9 mouse cellular contexts compared by ENCODE assay signal in genomic region chr15:98568256-98569033, GRCm38 (mm10). TPM values are rescaled to one million over a fixed set of nuclear protein-coding genes. Genes with fewer than 3 reads are reported as not detected.
DNase-seq lines count a peak whose midpoint lies in the region; ATAC-seq and TF ChIP-seq lines count a peak whose summit lies in the region.
"Had no signal": no experiment of that assay in that cellular context is flagged by ENCODE, and none has a peak within 500 bp of the region (broad histone marks: within the 10 kb centered on the region; RNA-seq: fewer than 3 reads in every experiment).

No protein-coding gene starts in this region.

- WGBS in cerebellum, adult 2 months, result 6% methylated on average over 22 of the region's 22 CpGs
- WGBS in heart, embryonic 15.5 days, result 4% methylated on average over 22 of the region's 22 CpGs
- WGBS in liver, embryonic 14.5 days (ENCODE audit: insufficient replicate concordance), result 5% methylated on average over 22 of the region's 22 CpGs
- 6% methylated on average over 22 of the region's 22 CpGs for whole genome bisulfite sequencing in stomach, embryonic 16.5 days

- TF ChIP-seq EP300 in liver, embryonic 14.5 days (IDR thresholded peaks at IDR 0.05; ENCODE audit: low read depth), result no peak

- H3K27me3 ChIP-seq in cerebellum, adult 2 months (ENCODE audit: control insufficient read depth, insufficient read depth, low read length), result no peaks in the 10 kb centered on the region
- H3K27me3 ChIP-seq in heart, embryonic 15.5 days, result no peaks in the 10 kb centered on the region
- no peaks in the 10 kb centered on the region for H3K27me3 ChIP-seq in liver, embryonic 14.5 days (ENCODE audit: control insufficient read depth, insufficient read depth, low read length)
- no peaks in the 10 kb centered on the region for H3K27me3 ChIP-seq in stomach, embryonic 16.5 days (ENCODE audit: control insufficient read depth, insufficient read depth, low read length)
- H3K27me3 ChIP-seq: Patski had no signal

- peak; percentile 33 to 34 for DNase-seq in cerebellum, adult 2 months
- no peak for DNase-seq in cerebellum, postnatal 36 days
- DNase-seq in 3T3-L1 (ENCODE audit: low read depth, low spot score), result peak; percentile 50
- peak; percentile 15 to 32 (median 19) for DNase-seq in liver, embryonic 14.5 days (ENCODE audit: low read depth in 3 of 3, low spot score in 3 of 3)
- no peak for DNase-seq in urinary bladder, postnatal 4 days (ENCODE audit: low spot score in 2 of 2)

- TF ChIP-seq CTCF in cerebellum, adult 2 months (IDR thresholded peaks at IDR 0.05; ENCODE audit: borderline replicate concordance, insufficient read depth, low read depth, low read length), result no peak
- TF ChIP-seq CTCF in bone marrow macrophage, adult 2 months (IDR thresholded peaks at IDR 0.05; ENCODE audit: low read depth, low read length), result no peak
- 0 out of 2 replicates have a peak, but pooled peaks have one; percentile 3 for TF ChIP-seq CTCF in liver, embryonic 14.5 days (IDR thresholded peaks at IDR 0.05; ENCODE audit: low read depth)

- peak overlapping the region; percentile 94 for H3K4me3 ChIP-seq in cerebellum, adult 2 months (replicated peaks; ENCODE audit: insufficient read depth, low read depth, low read length)
- peak overlapping the region; percentile 86 for H3K4me3 ChIP-seq in bone marrow macrophage, adult 2 months (ENCODE audit: insufficient read depth, low read length)
- H3K4me3 ChIP-seq in heart, embryonic 15.5 days, result peak overlapping the region; percentile 85
- H3K4me3 ChIP-seq in liver, embryonic 14.5 days (ENCODE audit: insufficient read depth in 1 of 2, low read depth in 2 of 2, low read length in 2 of 2), result peak overlapping the region; percentile 79 to 97
- H3K4me3 ChIP-seq in stomach, embryonic 16.5 days (replicated peaks; ENCODE audit: low read length), result peak overlapping the region; percentile 93

- H3K9ac ChIP-seq in heart, embryonic 15.5 days, result peak overlapping the region; percentile 78
- peak overlapping the region; percentile 89 for H3K9ac ChIP-seq in liver, embryonic 14.5 days (replicated peaks)
- H3K9ac ChIP-seq in stomach, embryonic 16.5 days (ENCODE audit: low read length), result peak overlapping the region; percentile 92

- peaks cover 3% of the 10 kb centered on the region for H3K36me3 ChIP-seq in heart, embryonic 15.5 days
- peaks cover 22% of the 10 kb centered on the region for H3K36me3 ChIP-seq in liver, embryonic 14.5 days (replicated peaks; ENCODE audit: control insufficient read depth, insufficient read depth, low read depth)
- H3K36me3 ChIP-seq in stomach, embryonic 16.5 days (ENCODE audit: control insufficient read depth, insufficient read depth, low read length), result peaks cover 3% of the 10 kb centered on the region; the same call in 1 of the 2 replicates

- H3K27ac ChIP-seq in cerebellum, adult 2 months (ENCODE audit: insufficient read depth, low read length), result peak overlapping the region; percentile 79
- peak overlapping the region; percentile 88 for H3K27ac ChIP-seq in bone marrow macrophage, adult 2 months (ENCODE audit: insufficient read depth, low read depth, low read length)
- peak overlapping the region; percentile 92 for H3K27ac ChIP-seq in heart, embryonic 15.5 days
- H3K27ac ChIP-seq in liver, embryonic 14.5 days, result peak overlapping the region; percentile 90
- H3K27ac ChIP-seq in stomach, embryonic 16.5 days (ENCODE audit: low read length), result peak overlapping the region; percentile 94

- ATAC-seq in heart, embryonic 15.5 days (replicated peaks; ENCODE audit: insufficient number of reproducible peaks, insufficient read depth, low FRiP score, low read depth), result no peak
- no peak for ATAC-seq in liver, embryonic 14.5 days (ENCODE audit: insufficient read depth)
- no peak for ATAC-seq in stomach, embryonic 16.5 days (ENCODE audit: insufficient read depth, low FRiP score)

- peaks cover 5% of the 10 kb centered on the region; the same call in 1 of the 2 replicates for H3K4me1 ChIP-seq in cerebellum, adult 2 months (ENCODE audit: control insufficient read depth, insufficient read depth, low read length)
- peaks cover 29% of the 10 kb centered on the region for H3K4me1 ChIP-seq in bone marrow macrophage, adult 2 months (ENCODE audit: control insufficient read depth, insufficient read depth, low read length)
- H3K4me1 ChIP-seq in heart, embryonic 15.5 days (replicated peaks), result peaks cover 28% of the 10 kb centered on the region
- H3K4me1 ChIP-seq in liver, embryonic 14.5 days (replicated peaks; ENCODE audit: control insufficient read depth in 2 of 2, insufficient read depth in 2 of 2, low read length in 1 of 2), result peaks cover 18 to 19% of the 10 kb centered on the region in 2 experiments
- H3K4me1 ChIP-seq in stomach, embryonic 16.5 days (ENCODE audit: control insufficient read depth, insufficient read depth, low read length), result peaks cover 22% of the 10 kb centered on the region

- no peak for TF ChIP-seq POLR2A in cerebellum, adult 2 months (IDR thresholded peaks at IDR 0.05; ENCODE audit: borderline replicate concordance, insufficient read depth, low read length)
- no peak for TF ChIP-seq POLR2A in bone marrow macrophage, adult 2 months (IDR thresholded peaks at IDR 0.05; ENCODE audit: borderline replicate concordance, low read depth, low read length)

- peak overlapping the region; percentile 82 for H3K4me2 ChIP-seq in heart, embryonic 15.5 days
- H3K4me2 ChIP-seq in liver, embryonic 14.5 days (ENCODE audit: low read depth), result peak overlapping the region; percentile 93
- peak overlapping the region; percentile 67 for H3K4me2 ChIP-seq in stomach, embryonic 16.5 days (ENCODE audit: low read depth, low read length)

- no peaks in the 10 kb centered on the region for H3K9me3 ChIP-seq in heart, embryonic 15.5 days (replicated peaks)
- no peaks in the 10 kb centered on the region for H3K9me3 ChIP-seq in liver, embryonic 14.5 days (ENCODE audit: control insufficient read depth, low read length)
- no peaks in the 10 kb centered on the region for H3K9me3 ChIP-seq in stomach, embryonic 16.5 days (replicated peaks; ENCODE audit: control insufficient read depth, low read length)

RNA-seq across cellular contexts. Expression of gene Ccnt1, which starts 2.3 kb away (rescaled TPM):
- polyA plus RNA-seq in cerebellum, adult 2 months (2012; rRNA removed), result 24.1 and 24.2 TPM in 2 replicates
- 42.6 and 44.0 TPM in 2 replicates for polyA plus RNA-seq in bone marrow macrophage, adult 2 months (2012; ENCODE audit: insufficient read depth, insufficient read length, missing spikeins)
- polyA plus RNA-seq in heart, embryonic 15.5 days (2015; fragmentation: Nextera tagmentation; extraction: Ambion mirVana), result 33.2 and 38.0 TPM in 2 replicates
- 6.1 and 8.2 TPM in 2 replicates for polyA plus RNA-seq in liver, embryonic 14.5 days (2012; rRNA removed)
- 23.7 and 24.7 TPM in 2 replicates for polyA plus RNA-seq in liver, embryonic 14.5 days (2014; fragmentation: Nextera tagmentation; extraction: Ambion mirVana)
- polyA plus RNA-seq in stomach, embryonic 16.5 days (2015; fragmentation: Nextera tagmentation; extraction: Ambion mirVana), result 44.9 and 52.4 TPM in 2 replicates

RNA-seq across cellular contexts. Expression of gene 4930415O20Rik, which starts 2.4 kb away (rescaled TPM):
- polyA plus RNA-seq in cerebellum, adult 2 months (2012; rRNA removed), result not detected in 2 replicates
- not detected in 2 replicates for polyA plus RNA-seq in bone marrow macrophage, adult 2 months (2012; ENCODE audit: insufficient read depth, insufficient read length, missing spikeins)
- 0.40 and 0.74 TPM in 2 replicates for polyA plus RNA-seq in heart, embryonic 15.5 days (2015; fragmentation: Nextera tagmentation; extraction: Ambion mirVana)
- not detected in 2 replicates for polyA plus RNA-seq in liver, embryonic 14.5 days (2012; rRNA removed)
- not detected in 2 replicates for polyA plus RNA-seq in liver, embryonic 14.5 days (2014; fragmentation: Nextera tagmentation; extraction: Ambion mirVana)
- 0.44 and 0.45 TPM in 2 replicates for polyA plus RNA-seq in stomach, embryonic 16.5 days (2015; fragmentation: Nextera tagmentation; extraction: Ambion mirVana)

RNA-seq across cellular contexts. Expression of gene Kansl2, which starts 34.4 kb away (rescaled TPM):
- 60.7 and 62.4 TPM in 2 replicates for polyA plus RNA-seq in cerebellum, adult 2 months (2012; rRNA removed)
- 56.6 and 62.4 TPM in 2 replicates for polyA plus RNA-seq in bone marrow macrophage, adult 2 months (2012; ENCODE audit: insufficient read depth, insufficient read length, missing spikeins)
- polyA plus RNA-seq in heart, embryonic 15.5 days (2015; fragmentation: Nextera tagmentation; extraction: Ambion mirVana), result 70.0 and 81.2 TPM in 2 replicates
- polyA plus RNA-seq in liver, embryonic 14.5 days (2012; rRNA removed), result 17.5 and 21.7 TPM in 2 replicates
- 31.1 and 35.6 TPM in 2 replicates for polyA plus RNA-seq in liver, embryonic 14.5 days (2014; fragmentation: Nextera tagmentation; extraction: Ambion mirVana)
- 65.1 and 66.9 TPM in 2 replicates for polyA plus RNA-seq in stomach, embryonic 16.5 days (2015; fragmentation: Nextera tagmentation; extraction: Ambion mirVana)

RNA-seq across cellular contexts. Expression of gene Adcy6, which starts 41.4 kb away (rescaled TPM):
- polyA plus RNA-seq in cerebellum, adult 2 months (2012; rRNA removed), result 31.1 and 31.3 TPM in 2 replicates
- polyA plus RNA-seq in bone marrow macrophage, adult 2 months (2012; ENCODE audit: insufficient read depth, insufficient read length, missing spikeins), result 0.35 and 0.72 TPM in 2 replicates
- 36.5 and 43.0 TPM in 2 replicates for polyA plus RNA-seq in heart, embryonic 15.5 days (2015; fragmentation: Nextera tagmentation; extraction: Ambion mirVana)
- polyA plus RNA-seq in liver, embryonic 14.5 days (2012; rRNA removed), result 11.3 and 13.1 TPM in 2 replicates
- polyA plus RNA-seq in liver, embryonic 14.5 days (2014; fragmentation: Nextera tagmentation; extraction: Ambion mirVana), result 4.2 and 5.7 TPM in 2 replicates
- 15.2 and 17.8 TPM in 2 replicates for polyA plus RNA-seq in stomach, embryonic 16.5 days (2015; fragmentation: Nextera tagmentation; extraction: Ambion mirVana)

Comparison
In these comparisons a context has a peak if more than half of its experiments do, and no peak if none do; other contexts are left out.
1. DNase-seq: peak in cerebellum, adult 2 months (2 of 2), 3T3-L1 (single experiment) and liver, embryonic 14.5 days (3 of 3); none in cerebellum, postnatal 36 days (0 of 2) and urinary bladder, postnatal 4 days (0 of 2).
2. Peak in every context shown above with its lines, with median percentiles within 50 percentile points of each other: H3K27ac ChIP-seq, H3K4me3 ChIP-seq, H3K4me2 ChIP-seq and H3K9ac ChIP-seq.